Mouse (Mus musculus): ENCODE data around the gene Bst1. TPM values are rescaled to one million over a fixed set of nuclear protein-coding genes. Genes with fewer than 3 reads are reported as not detected.
A peak's percentile ranks its signal among the peaks of the same experiment; 100 is the strongest.

The Bst1 gene
- polyA plus RNA-seq, 1 experiment from 2014 or later, result 2.8 TPM

DNA sequence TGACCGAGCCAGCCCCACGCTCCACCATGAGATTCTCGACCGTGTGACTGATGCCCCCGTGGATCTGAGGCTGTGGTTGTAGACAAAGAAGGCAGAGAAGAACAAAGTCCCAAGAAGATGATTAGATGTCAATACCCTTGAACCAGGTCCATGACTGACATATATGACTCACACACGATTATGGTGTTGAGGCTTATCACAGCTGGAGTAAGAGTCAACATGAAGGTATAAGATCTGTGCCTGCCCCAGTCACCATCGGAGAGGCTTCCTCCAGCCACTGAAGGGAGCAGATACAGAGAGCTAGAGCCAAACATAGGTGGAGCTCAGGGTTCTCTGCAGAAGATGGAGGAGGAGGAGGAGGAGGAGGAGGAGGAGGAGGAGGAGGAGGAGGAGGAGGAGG, 12.3 kb upstream of the Bst1 start:
- 83% methylated on average over 7 of the region's 7 CpGs for WGBS
- no peaks in the 10 kb centered on the region for H3K36me3 ChIP-seq (ENCODE audit: control insufficient read depth, insufficient read depth)
- H3K4me3 ChIP-seq (ENCODE audit: low read length), result no peak overlapping the region
- H3K27me3 ChIP-seq (ENCODE audit: control insufficient read depth, insufficient read depth, low read length), result no peaks in the 10 kb centered on the region
- no peak overlapping the region for H3K27ac ChIP-seq (ENCODE audit: low read length)
- no peak overlapping the region for H3K4me2 ChIP-seq (ENCODE audit: low read depth, low read length)
- 0 out of 2 replicates have a peak, but pooled peaks cover 3% of the 10 kb centered on the region for H3K9me3 ChIP-seq (replicated peaks; ENCODE audit: control insufficient read depth, low read length)
- H3K9ac ChIP-seq (ENCODE audit: low read length), result no peak overlapping the region
- 0 out of 2 replicates have a peak, but pooled peaks cover 3% of the 10 kb centered on the region for H3K4me1 ChIP-seq (ENCODE audit: control insufficient read depth, insufficient read depth, low read length)
- ATAC-seq (replicated peaks; ENCODE audit: extremely low read depth, insufficient read depth, low FRiP score), result no peak

DNA sequence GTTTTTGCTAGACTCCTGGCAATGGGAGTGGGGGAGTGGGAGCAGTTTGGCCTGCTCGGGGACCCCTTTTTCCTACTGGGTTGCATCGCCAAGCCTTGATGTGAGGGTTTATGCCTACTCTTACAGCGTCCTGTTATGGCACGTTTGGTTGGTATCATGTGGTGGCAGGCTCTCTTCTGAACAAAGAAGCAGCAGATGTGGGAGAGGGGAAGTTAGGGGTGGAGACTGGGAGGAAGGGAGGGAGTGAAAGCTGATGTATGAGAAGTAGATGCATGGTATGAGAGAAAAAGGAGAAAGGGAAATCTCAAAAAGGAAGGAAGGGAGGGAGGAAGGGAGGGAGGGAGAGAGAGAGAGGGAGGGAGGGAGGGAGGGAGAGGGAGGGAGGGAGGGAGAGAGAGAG, 11.8 kb upstream of the Bst1 start:
- Histone ChIP-seq H3K36me3 (ENCODE audit: control insufficient read depth, insufficient read depth) (no peaks in the 10 kb centered on the region), H3K27ac (ENCODE audit: low read length) (no peak overlapping the region), H3K4me2 (ENCODE audit: low read depth, low read length) (no peak overlapping the region), H3K4me3 (ENCODE audit: low read length) (no peak overlapping the region), H3K9ac (ENCODE audit: low read length) (no peak overlapping the region), H3K4me1 (ENCODE audit: control insufficient read depth, insufficient read depth, low read length) (0 out of 2 replicates have a peak, but pooled peaks cover 3% of the 10 kb centered on the region), H3K9me3 (replicated peaks; ENCODE audit: control insufficient read depth, low read length) (0 out of 2 replicates have a peak, but pooled peaks cover 3% of the 10 kb centered on the region), H3K27me3 (ENCODE audit: control insufficient read depth, insufficient read depth, low read length) (no peaks in the 10 kb centered on the region)
- no peak for ATAC-seq (replicated peaks; ENCODE audit: extremely low read depth, insufficient read depth, low FRiP score)
- WGBS, result 76% methylated on average over 4 of the region's 4 CpGs

DNA sequence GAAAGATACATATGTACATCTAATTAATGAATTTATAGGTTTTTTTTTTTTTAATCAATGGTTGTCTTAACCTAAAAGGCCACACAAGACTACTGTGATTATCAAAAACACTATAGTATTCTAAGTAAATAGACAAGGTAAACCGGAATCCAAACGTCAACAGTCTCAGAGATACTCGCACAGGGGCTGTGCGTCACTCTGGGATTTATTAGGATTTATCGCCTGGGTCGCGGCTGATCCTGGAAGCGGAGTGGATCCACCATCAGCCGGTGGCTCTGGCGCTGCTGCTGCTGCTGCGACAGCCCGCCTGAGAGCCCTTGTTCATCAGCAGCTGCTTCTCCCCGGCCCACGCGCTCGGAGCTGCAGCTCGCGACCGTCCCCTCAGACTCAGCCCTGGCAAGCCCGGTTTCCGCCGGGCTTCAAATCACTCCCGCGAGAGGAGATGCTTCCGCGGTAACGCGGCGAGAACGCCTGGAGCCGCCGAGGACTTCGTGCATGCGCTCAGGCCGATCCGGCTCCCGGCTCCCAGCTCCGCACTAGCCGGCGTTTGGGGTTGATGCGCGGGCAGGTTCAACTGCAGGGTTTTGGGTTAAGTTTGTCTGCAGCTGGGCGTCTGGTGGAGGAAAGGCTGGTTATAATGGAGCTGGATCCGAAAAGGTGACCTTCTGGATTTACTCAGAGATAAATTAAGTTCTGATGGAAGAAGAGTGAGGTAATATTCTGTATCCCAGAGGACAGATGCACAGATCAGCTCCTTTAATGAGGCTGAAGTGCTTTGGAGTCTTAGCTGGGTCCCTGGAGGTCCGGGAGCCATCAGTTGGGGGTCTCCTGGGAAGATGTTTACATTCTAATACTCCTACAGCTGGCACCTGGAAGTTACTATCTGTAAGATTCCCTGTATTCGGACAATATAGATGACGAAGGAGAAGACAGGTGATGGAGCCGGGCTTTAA, 10.7 kb upstream of the Bst1 start:
- Histone ChIP-seq H3K4me2 (ENCODE audit: low read depth, low read length) (peak overlapping the region; percentile 90), H3K4me3 (ENCODE audit: low read length) (peak overlapping the region; percentile 64), H3K36me3 (ENCODE audit: control insufficient read depth, insufficient read depth) (no peaks in the 10 kb centered on the region), H3K27ac (ENCODE audit: low read length) (peak overlapping the region; percentile 76), H3K27me3 (ENCODE audit: control insufficient read depth, insufficient read depth, low read length) (no peaks in the 10 kb centered on the region), H3K4me1 (ENCODE audit: control insufficient read depth, insufficient read depth, low read length) (0 out of 2 replicates have a peak, but pooled peaks cover 3% of the 10 kb centered on the region), H3K9me3 (replicated peaks; ENCODE audit: control insufficient read depth, low read length) (0 out of 2 replicates have a peak, but pooled peaks cover 3% of the 10 kb centered on the region), H3K9ac (ENCODE audit: low read length) (peak overlapping the region; percentile 81)
- 6% methylated on average over 48 of the region's 48 CpGs for WGBS
- peak; percentile 96 for ATAC-seq (replicated peaks; ENCODE audit: extremely low read depth, insufficient read depth, low FRiP score)

DNA sequence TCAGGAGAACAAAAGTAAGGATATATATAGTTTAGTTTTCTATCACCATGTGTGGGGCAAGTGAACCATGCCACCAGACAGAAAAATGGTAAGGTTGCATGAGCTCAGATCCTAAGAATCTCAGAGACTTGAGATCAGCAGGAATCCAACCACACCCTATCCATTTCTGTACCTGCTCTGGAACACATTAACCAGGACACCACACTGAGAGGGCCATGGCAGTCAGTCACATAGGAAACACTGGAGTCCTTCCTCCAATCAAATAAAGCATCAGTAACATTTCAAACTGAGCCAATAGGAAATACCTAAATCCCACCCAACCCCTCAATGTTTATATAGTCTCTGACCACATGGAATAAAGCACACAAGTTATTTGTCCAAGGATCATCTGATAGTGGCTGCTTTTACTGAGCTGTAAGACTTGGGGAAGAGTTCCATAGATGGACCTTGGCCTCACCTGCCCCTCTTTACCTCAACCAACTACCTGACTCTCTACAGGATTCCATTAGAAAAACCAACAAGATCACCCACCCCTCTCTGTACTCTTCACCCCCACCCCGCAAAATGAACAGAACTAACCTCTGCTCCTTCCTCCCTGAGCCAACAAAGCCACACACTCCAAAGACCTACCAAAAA, 8.1 kb upstream of the Bst1 start:
- no peak for ATAC-seq (replicated peaks; ENCODE audit: extremely low read depth, insufficient read depth, low FRiP score)
- Histone ChIP-seq H3K4me2 (ENCODE audit: low read depth, low read length) (no peak overlapping the region), H3K9ac (ENCODE audit: low read length) (no peak overlapping the region), H3K4me1 (ENCODE audit: control insufficient read depth, insufficient read depth, low read length) (0 out of 2 replicates have a peak, but pooled peaks cover 3% of the 10 kb centered on the region), H3K27me3 (ENCODE audit: control insufficient read depth, insufficient read depth, low read length) (no peaks in the 10 kb centered on the region), H3K36me3 (ENCODE audit: control insufficient read depth, insufficient read depth) (no peaks in the 10 kb centered on the region), H3K27ac (ENCODE audit: low read length) (no peak overlapping the region), H3K9me3 (replicated peaks; ENCODE audit: control insufficient read depth, low read length) (no peaks in the 10 kb centered on the region), H3K4me3 (ENCODE audit: low read length) (no peak overlapping the region)
- 80% methylated on average over 1 of the region's 1 CpGs for WGBS

DNA sequence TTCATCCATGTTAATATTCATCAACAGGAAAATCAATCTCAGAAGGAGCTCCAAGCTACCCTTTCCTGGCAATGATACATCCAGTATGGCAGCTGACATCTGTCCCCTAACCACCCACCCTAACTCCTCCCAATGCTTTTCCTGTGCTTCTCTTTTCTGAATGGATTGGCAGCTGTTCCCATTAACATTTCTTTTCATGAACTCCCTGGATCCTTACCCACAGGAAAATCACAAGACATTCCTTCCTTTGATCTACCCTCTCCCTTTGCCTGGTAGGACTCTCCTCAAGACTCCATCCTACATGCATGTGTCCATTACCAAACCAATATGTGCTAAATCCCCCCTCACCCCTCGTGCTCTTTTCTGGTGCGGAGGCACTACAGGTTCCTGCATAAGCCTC, 4.1 kb upstream of the Bst1 start:
- 91% methylated on average over 2 of the region's 2 CpGs for WGBS

DNA sequence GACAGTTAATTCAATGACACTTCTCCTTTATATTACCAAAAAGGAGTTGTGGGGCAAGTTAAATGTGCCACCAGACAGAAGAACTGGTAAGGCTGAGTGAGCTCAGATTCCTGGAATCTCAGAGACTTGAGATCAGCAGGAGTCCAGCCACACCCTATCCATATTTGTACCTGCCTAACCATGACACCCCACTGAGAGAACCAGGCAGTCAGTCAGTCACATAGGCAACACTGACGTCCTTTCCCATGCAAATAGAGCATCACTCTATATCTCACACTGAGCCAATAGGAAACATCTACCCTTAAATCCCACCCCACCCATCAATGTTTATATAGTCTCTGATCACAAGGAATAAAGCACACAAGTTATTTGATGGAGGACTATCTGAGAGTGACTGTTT, 2.9 kb upstream of the Bst1 start:
- Histone ChIP-seq H3K9me3 (replicated peaks; ENCODE audit: control insufficient read depth, low read length) (no peaks in the 10 kb centered on the region), H3K4me2 (ENCODE audit: low read depth, low read length) (no peak overlapping the region), H3K4me3 (ENCODE audit: low read length) (no peak overlapping the region), H3K36me3 (ENCODE audit: control insufficient read depth, insufficient read depth) (no peaks in the 10 kb centered on the region), H3K27me3 (ENCODE audit: control insufficient read depth, insufficient read depth, low read length) (no peaks in the 10 kb centered on the region), H3K4me1 (ENCODE audit: control insufficient read depth, insufficient read depth, low read length) (peaks cover 5% of the 10 kb centered on the region; the same call in 1 of the 2 replicates), H3K27ac (ENCODE audit: low read length) (no peak overlapping the region), H3K9ac (ENCODE audit: low read length) (no peak overlapping the region)
- no peak for ATAC-seq (replicated peaks; ENCODE audit: extremely low read depth, insufficient read depth, low FRiP score)
- 33% methylated on average over 1 of the region's 1 CpGs for WGBS

More for the DNA sequence above, 4.1 kb upstream of the Bst1 start:
- Histone ChIP-seq H3K9ac (ENCODE audit: low read length) (no peak overlapping the region), H3K27me3 (ENCODE audit: control insufficient read depth, insufficient read depth, low read length) (no peaks in the 10 kb centered on the region), H3K4me2 (ENCODE audit: low read depth, low read length) (no peak overlapping the region), H3K9me3 (replicated peaks; ENCODE audit: control insufficient read depth, low read length) (no peaks in the 10 kb centered on the region), H3K4me1 (ENCODE audit: control insufficient read depth, insufficient read depth, low read length) (peaks cover 5% of the 10 kb centered on the region; the same call in 1 of the 2 replicates), H3K36me3 (ENCODE audit: control insufficient read depth, insufficient read depth) (no peaks in the 10 kb centered on the region), H3K27ac (ENCODE audit: low read length) (no peak overlapping the region), H3K4me3 (ENCODE audit: low read length) (no peak overlapping the region)
- no peak for ATAC-seq (replicated peaks; ENCODE audit: extremely low read depth, insufficient read depth, low FRiP score)

DNA sequence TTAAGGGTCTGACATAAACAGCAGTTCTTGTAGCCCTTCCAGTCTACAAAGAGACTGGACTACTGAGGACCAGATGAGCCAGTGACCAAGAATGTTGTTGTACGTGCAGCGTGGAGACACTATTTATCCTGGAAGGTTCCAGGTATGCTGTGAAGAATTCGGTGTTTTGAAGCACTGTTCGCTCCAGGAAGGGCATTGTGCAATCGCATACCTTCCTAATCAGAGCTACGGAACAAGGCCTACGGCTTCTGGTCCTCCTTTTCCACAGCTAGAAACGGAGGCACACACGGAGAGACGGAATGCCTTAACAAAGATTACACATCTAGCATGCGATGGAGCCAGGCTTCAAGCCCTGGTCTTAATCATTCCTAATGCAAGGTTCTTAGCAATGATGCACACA, 2.1 kb downstream of the Bst1 start:
- Histone ChIP-seq H3K27ac (ENCODE audit: low read length) (no peak overlapping the region), H3K36me3 (ENCODE audit: control insufficient read depth, insufficient read depth) (no peaks in the 10 kb centered on the region), H3K4me1 (ENCODE audit: control insufficient read depth, insufficient read depth, low read length) (peaks cover 5% of the 10 kb centered on the region; the same call in 1 of the 2 replicates), H3K4me2 (ENCODE audit: low read depth, low read length) (no peak overlapping the region), H3K9ac (ENCODE audit: low read length) (no peak overlapping the region), H3K9me3 (replicated peaks; ENCODE audit: control insufficient read depth, low read length) (no peaks in the 10 kb centered on the region), H3K4me3 (ENCODE audit: low read length) (no peak overlapping the region), H3K27me3 (ENCODE audit: control insufficient read depth, insufficient read depth, low read length) (no peaks in the 10 kb centered on the region)
- no peak for ATAC-seq (replicated peaks; ENCODE audit: extremely low read depth, insufficient read depth, low FRiP score)
- 57% methylated on average over 11 of the region's 11 CpGs for WGBS

DNA sequence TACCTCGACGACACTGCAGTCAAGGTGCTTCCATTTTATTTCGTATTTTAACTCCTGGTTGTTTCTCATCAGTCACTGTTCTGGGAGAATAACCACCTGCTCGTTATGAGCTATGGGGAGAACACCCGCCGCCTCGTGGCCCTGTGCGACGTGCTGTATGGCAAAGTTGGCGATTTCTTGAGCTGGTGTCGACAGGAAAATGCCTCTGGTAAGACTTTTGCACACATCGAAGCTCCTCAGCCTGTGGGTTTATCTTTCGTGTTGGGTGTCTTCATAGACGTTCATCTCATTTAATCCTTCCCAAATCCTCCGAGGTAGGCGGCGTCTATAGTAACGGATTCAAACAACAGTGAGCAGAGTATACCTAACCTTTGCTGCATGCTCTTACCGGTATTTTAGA, 2.9 kb downstream of the Bst1 start, which contains the start of gene Fbxl5:
Gene Fbxl5 (minus strand): TSS at position 101 of the 400 bp plus-strand sequence.
- peaks cover 5% of the 10 kb centered on the region; the same call in 1 of the 2 replicates for H3K4me1 ChIP-seq (ENCODE audit: control insufficient read depth, insufficient read depth, low read length)
- no peak within 1 kb of the TSS for H3K27ac ChIP-seq (ENCODE audit: low read length)
- H3K27me3 ChIP-seq (ENCODE audit: control insufficient read depth, insufficient read depth, low read length), result no peaks in the 10 kb centered on the region
- H3K36me3 ChIP-seq (ENCODE audit: control insufficient read depth, insufficient read depth), result no peaks in the 10 kb centered on the region
- 72% methylated on average over 19 of the region's 19 CpGs for WGBS
- H3K9me3 ChIP-seq (replicated peaks; ENCODE audit: control insufficient read depth, low read length), result no peaks in the 10 kb centered on the region
- no peak for ATAC-seq (replicated peaks; ENCODE audit: extremely low read depth, insufficient read depth, low FRiP score)
- no peak within 1 kb of the TSS for H3K9ac ChIP-seq (ENCODE audit: low read length)
- no peak within 1 kb of the TSS for H3K4me2 ChIP-seq (ENCODE audit: low read depth, low read length)
- H3K4me3 ChIP-seq (ENCODE audit: low read length), result no peak within 1 kb of the TSS

DNA sequence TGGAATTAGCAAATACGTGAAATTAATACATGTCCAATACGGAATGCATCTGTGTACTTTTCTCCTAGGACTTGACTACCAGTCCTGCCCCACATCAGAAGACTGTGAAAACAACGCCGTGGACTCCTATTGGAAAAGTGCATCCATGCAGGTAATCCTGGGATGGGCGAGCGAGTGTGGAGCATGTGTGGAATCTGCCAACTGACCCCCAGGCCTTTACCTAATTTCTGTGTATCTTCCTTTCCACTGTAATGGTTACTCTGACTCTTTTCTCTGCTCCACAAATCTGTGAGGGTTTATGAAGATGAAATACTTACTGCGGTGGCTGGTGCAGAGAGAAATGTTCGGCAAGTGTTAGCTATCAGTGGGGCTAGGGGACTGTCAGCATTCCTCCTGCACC, 3.5 kb downstream of the Bst1 start:
- H3K4me2 ChIP-seq (ENCODE audit: low read depth, low read length), result no peak overlapping the region
- peaks cover 5% of the 10 kb centered on the region; the same call in 1 of the 2 replicates for H3K4me1 ChIP-seq (ENCODE audit: control insufficient read depth, insufficient read depth, low read length)
- H3K9ac ChIP-seq (ENCODE audit: low read length), result no peak overlapping the region
- H3K9me3 ChIP-seq (replicated peaks; ENCODE audit: control insufficient read depth, low read length), result no peaks in the 10 kb centered on the region
- no peaks in the 10 kb centered on the region for H3K36me3 ChIP-seq (ENCODE audit: control insufficient read depth, insufficient read depth)
- ATAC-seq (replicated peaks; ENCODE audit: extremely low read depth, insufficient read depth, low FRiP score), result no peak
- no peaks in the 10 kb centered on the region for H3K27me3 ChIP-seq (ENCODE audit: control insufficient read depth, insufficient read depth, low read length)
- H3K27ac ChIP-seq (ENCODE audit: low read length), result no peak overlapping the region
- WGBS, result 91% methylated on average over 8 of the region's 8 CpGs
- no peak overlapping the region for H3K4me3 ChIP-seq (ENCODE audit: low read length)

Data from heart, embryonic 16.5 days (tissue).